Mouse (Mus musculus) heart, embryonic 16.5 days (tissue): ENCODE measurements around the gene 9530003J23Rik. TPM values are rescaled to one million over a fixed set of nuclear protein-coding genes. Genes with fewer than 3 reads are reported as not detected.
"Not testable (repeated sequence)": the region's sequence is repeated elsewhere in the genome, so short reads cannot be mapped to it uniquely, and the experiment has no call there.

Source experiments
- ATAC-seq: fragments of 200-750 bp; cut with Nextera tagmentation; replicated peaks from 2 replicates; pipeline ENCODE4 v1.8.0; 2017; ENCODE audit warnings: moderate number of reproducible peaks; ENCODE audit not compliant: insufficient read depth, low FRiP score; ENCODE audit errors: extremely low read depth
- H3K27ac ChIP-seq: fragments of 300-500 bp; sonication (generic); 2 replicates; pipeline ENCODE4 v1.5.1; 2014; ENCODE audit warnings: mild to moderate bottlenecking, low read length, control low read depth, moderate library complexity
- H3K27me3 ChIP-seq: fragments of 300-500 bp; sonication (generic); 2 replicates; pipeline ENCODE4 v1.6.1; 2014; ENCODE audit warnings: low read length, mixed read lengths; ENCODE audit not compliant: control insufficient read depth, insufficient read depth
- H3K36me3 ChIP-seq: fragments of 300-500 bp; sonication (generic); 2 replicates; pipeline ENCODE4 v1.6.1; 2014; ENCODE audit not compliant: control insufficient read depth, insufficient read depth
- H3K4me1 ChIP-seq: fragments of 300-500 bp; sonication (generic); 2 replicates; pipeline ENCODE4 v1.6.1; 2014; ENCODE audit warnings: low read length, mixed read lengths; ENCODE audit not compliant: control insufficient read depth, insufficient read depth
- H3K4me2 ChIP-seq: fragments of 300-500 bp; sonication (generic); 2 replicates; pipeline ENCODE4 v1.6.1; 2014; ENCODE audit warnings: low read depth, mild to moderate bottlenecking, control low read depth, low read length
- H3K4me3 ChIP-seq: fragments of 300-500 bp; sonication (generic); 2 replicates; pipeline ENCODE4 v1.5.1; 2014; ENCODE audit warnings: mild to moderate bottlenecking, control low read depth, low read length
- H3K9ac ChIP-seq: fragments of 300-500 bp; sonication (generic); 2 replicates; pipeline ENCODE4 v1.6.1; 2014; ENCODE audit warnings: low read length, control low read depth
- H3K9me3 ChIP-seq: fragments of 300-500 bp; sonication (generic); replicated peaks from 2 replicates; pipeline ENCODE4 v1.6.1; 2016; ENCODE audit warnings: low read length; ENCODE audit not compliant: control insufficient read depth
- WGBS: fragments of 180-500 bp; shearing (Covaris S2); extraction: QIAGEN DNeasy Blood & Tissue Kit; methylation state at CpG from one replicate; pipeline ENCODE4 v1.1.7; 2014; 5-methylcytosine and 5-hydroxymethylcytosine counted together
- polyA plus RNA-seq: library from polyadenylated mRNA; unstranded; fragments of >200 nt; fragmentation: Nextera tagmentation; extraction: Ambion mirVana; gene quantifications from 2 replicates; pipeline ENCODE4 v1.2.1, GENCODE M21; 2015

9530003J23Rik gene
- polyA plus RNA-seq: not detected in 2 replicates

DNA sequence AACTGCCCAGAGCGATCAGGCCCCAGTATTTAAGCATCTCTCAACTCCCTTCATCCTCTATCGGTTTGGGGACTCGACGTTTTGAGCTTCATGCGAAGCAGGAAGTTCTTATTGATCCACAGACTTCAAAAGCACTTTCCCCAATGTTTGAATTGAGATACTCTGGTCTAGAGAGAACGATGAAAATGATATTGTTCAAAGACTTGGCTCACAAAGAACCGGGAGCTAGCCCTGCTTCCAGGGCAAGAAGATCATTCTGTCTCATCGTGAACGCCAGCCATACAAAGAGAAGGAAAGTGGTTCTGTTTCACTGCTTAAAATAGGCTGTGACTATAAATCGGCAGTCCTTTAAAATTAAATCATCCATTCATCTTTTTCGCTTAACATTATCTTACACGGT lies at the start of gene 9530003J23Rik:
Gene 9530003J23Rik, minus strand, starts transcription at position 101 of the 400 bp plus-strand sequence.
- 79% methylated on average over 12 of the region's 12 CpGs for WGBS
- Histone ChIP-seq H3K27ac (no peak within 1 kb of the TSS), H3K9ac (no peak within 1 kb of the TSS), H3K9me3 (no peaks in the 10 kb centered on the region), H3K4me1 (no peaks in the 10 kb centered on the region), H3K4me2 (no peak within 1 kb of the TSS), H3K4me3 (no peak within 1 kb of the TSS), H3K36me3 (no peaks in the 10 kb centered on the region), H3K27me3 (no peaks in the 10 kb centered on the region)
- no peak for ATAC-seq

DNA sequence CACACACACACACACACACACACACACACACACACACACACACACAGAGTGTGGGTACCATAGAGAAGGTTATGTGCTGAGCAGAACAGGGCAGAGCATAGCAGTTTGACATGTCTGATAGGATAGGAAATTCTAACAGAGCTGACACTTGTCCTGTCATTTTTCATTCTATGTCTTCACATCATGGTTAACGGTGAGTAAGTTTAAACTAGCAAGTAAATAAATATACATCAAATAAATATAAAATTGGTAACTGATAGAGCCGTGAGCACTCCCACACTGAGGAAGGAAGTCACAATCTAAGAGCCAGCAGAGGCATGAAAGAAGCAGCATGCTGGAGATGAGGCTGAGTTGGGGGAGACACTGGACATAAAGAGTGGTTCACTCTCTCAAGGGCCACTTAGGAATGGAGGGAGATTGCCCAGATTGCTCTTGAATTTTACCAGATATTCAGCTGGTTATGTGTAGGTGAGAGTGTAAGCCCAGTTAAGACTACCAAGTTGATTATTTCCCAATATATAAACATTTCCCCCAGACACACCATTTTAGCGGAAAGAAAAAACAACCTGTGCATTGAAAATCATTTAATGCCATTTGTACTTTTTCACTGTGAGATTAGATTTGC lies 48.8 kb upstream of the 9530003J23Rik start:
- Histone ChIP-seq H3K4me2 (no peak overlapping the region), H3K4me1 (peaks cover 6% of the 10 kb centered on the region), H3K27me3 (0 out of 2 replicates have a peak, but pooled peaks cover 2% of the 10 kb centered on the region), H3K36me3 (no peaks in the 10 kb centered on the region), H3K9me3 (no peaks in the 10 kb centered on the region), H3K27ac (no peak overlapping the region), H3K4me3 (no peak overlapping the region), H3K9ac (no peak overlapping the region)
- WGBS: 74% methylated on average over 3 of the region's 3 CpGs
- ATAC-seq: no peak

DNA sequence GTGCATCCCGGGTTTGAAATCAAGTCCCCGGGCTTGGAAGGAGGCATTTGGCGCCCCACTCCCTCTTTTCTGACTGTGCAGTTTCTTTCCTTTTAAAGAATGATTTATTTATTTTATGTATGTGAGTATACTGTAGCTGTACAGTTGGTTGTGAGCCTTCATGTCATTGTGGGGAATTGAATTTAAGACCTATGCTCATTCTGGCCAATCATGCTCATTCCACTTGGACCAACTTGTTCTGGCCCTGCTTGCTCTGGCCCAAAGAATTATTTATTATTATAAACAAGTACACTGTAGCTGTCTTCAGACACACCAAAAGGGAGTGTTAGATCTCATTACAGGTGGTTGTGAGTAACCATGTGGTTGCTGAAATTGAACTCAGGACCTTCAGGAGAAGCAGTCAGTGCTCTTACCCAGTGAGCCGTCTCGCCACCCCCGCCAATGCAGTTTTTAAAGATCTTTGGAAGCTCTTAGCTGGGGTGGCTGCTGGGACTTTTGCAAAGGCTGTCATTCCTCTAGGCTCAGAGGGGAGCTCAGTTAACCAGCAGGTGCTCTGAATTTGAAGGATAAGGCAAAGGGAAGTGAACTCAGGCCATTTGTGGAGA lies 48.0 kb upstream of the 9530003J23Rik start:
- no peaks in the 10 kb centered on the region for H3K9me3 ChIP-seq
- peaks cover 6% of the 10 kb centered on the region for H3K4me1 ChIP-seq
- H3K36me3 ChIP-seq: no peaks in the 10 kb centered on the region
- no peak overlapping the region for H3K27ac ChIP-seq
- H3K4me3 ChIP-seq: no peak overlapping the region
- no peak overlapping the region for H3K9ac ChIP-seq
- H3K4me2 ChIP-seq: no peak overlapping the region
- H3K27me3 ChIP-seq: 0 out of 2 replicates have a peak, but pooled peaks cover 2% of the 10 kb centered on the region
- no peak for ATAC-seq
- 84% methylated on average over 6 of the region's 6 CpGs for WGBS

DNA sequence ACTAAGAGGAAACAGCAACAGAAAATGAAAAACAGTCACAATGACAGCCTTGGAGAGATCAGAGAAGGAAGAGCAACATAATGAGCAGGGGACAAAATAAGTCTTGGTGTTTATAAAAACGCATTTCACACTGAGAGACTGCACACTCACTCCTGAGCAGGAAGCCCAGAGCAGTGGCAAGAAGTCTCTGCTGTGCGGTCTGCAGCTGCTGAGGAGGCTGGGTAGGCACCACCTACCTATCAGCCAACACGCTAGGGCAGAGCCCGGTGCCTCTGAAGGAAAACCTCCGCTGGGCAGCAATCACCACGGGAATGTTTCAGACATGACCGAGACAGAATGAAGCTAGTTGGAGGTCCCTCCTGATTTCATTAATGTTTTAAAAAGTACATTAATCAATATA lies 47.1 kb upstream of the 9530003J23Rik start:
- 55% methylated on average over 3 of the region's 7 CpGs for WGBS
- not testable (repeated sequence) for H3K4me3 ChIP-seq, H3K9me3 ChIP-seq, H3K4me2 ChIP-seq, H3K27ac ChIP-seq, ATAC-seq, H3K4me1 ChIP-seq, H3K27me3 ChIP-seq, H3K36me3 ChIP-seq, H3K9ac ChIP-seq

DNA sequence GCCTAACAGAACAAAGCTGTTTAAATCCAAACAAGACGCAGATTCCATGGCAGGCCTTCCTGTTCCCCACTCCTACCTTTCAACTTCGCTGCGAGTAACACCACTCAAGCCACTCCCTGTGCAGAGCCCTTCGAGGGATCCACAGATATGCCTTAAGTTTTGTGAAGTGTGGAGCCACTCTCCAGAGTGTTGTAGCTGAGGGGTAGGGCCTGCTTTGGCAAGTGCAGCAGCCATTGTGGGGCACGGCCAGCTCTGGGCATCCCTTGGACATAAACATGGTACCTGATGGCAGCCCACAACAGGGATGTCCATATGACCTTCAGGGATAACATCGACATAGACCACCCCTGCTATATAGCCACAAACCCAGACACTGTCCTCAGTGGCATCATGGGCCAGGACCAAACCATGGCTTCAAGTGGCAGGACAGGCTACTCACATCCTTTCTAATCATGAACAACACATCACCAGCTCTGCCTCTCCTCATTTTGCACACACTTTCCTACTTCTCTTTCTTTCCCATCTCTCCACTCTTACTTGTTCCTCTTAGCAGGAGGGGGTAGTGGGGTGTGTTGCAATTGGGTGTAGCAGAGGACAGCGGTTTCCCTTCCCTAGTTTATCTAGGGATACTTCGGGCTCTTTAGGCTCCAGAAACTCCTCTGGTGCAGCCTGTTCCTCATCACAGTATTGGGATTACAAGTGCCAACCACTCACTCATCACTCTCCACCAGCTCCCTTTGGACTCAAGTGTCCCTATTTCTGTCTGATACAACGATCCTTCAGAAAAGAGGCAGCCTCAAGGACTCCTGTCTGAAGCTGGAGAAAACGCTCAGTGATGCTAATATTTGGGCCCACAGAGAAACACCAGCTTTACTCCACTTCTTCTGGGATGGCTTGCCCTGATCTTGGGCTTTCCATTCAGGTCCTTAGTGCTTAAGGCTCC lies 46.3 kb upstream of the 9530003J23Rik start:
- H3K4me1 ChIP-seq: peaks cover 6% of the 10 kb centered on the region
- no peak overlapping the region for H3K4me3 ChIP-seq
- H3K4me2 ChIP-seq: no peak overlapping the region
- ATAC-seq: no peak
- H3K27ac ChIP-seq: no peak overlapping the region
- 61% methylated on average over 10 of the region's 10 CpGs for WGBS
- no peaks in the 10 kb centered on the region for H3K36me3 ChIP-seq
- H3K9ac ChIP-seq: no peak overlapping the region
- 0 out of 2 replicates have a peak, but pooled peaks cover 2% of the 10 kb centered on the region for H3K27me3 ChIP-seq
- no peaks in the 10 kb centered on the region for H3K9me3 ChIP-seq

DNA sequence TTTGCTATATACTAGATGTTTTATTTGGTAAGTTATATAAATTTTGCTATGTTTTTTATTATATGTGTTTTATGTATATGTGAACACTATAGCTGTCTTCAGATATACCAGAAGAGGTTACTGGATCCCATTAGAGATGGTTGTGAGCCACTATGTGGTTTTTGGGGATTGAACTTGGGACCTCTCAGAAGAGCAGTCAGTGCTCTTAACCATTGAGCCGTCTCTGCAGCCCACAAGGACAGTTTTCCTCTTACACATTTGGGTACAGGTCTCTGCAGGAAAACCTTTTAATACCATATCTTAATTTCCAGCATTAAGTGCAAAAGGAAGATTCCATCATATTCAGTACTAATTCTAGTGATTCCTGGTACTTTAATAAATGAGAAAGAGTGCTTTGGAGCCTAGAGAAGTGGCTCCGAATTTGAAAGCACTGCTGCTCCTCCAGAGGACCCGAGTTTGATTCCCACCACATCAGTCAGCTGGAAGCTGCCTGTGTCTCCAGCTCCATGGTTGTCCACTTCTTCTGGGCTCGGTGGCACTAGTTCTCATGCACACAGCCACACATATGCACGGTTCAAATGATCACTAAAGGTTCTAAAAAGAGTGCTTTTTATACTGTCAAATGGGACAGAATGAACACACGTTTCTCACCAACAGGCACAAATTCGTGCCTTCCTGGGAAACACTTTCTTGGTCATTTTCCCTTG lies 45.5 kb upstream of the 9530003J23Rik start:
- 77% methylated on average over 7 of the region's 7 CpGs for WGBS
- H3K4me3 ChIP-seq: no peak overlapping the region
- no peak overlapping the region for H3K9ac ChIP-seq
- no peak for ATAC-seq
- H3K36me3 ChIP-seq: no peaks in the 10 kb centered on the region
- H3K9me3 ChIP-seq: no peaks in the 10 kb centered on the region
- no peak overlapping the region for H3K27ac ChIP-seq
- H3K27me3 ChIP-seq: 0 out of 2 replicates have a peak, but pooled peaks cover 2% of the 10 kb centered on the region
- no peak overlapping the region for H3K4me2 ChIP-seq
- H3K4me1 ChIP-seq: peaks cover 6% of the 10 kb centered on the region

DNA sequence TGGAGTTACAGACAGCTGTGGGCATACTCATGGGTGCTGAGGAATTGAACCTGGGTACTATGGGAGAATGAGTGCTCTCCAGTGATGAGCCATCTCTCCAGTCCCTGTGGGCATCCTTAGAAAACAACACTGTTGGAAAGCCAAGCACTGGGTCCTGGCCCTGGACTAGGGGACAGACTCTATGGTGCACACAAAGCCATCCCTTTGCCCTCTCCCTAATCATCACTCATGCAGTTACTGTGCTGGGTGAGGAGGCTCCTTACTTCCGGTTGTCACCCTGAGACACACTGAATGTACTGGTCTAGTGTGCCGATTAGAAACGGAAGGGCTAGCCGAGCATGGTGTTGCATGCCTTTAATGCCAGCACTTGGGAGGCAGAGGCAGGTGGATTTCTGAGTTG lies 44.7 kb upstream of the 9530003J23Rik start:
- H3K4me1 ChIP-seq, H3K36me3 ChIP-seq, ATAC-seq, H3K9ac ChIP-seq, H3K9me3 ChIP-seq, H3K27ac ChIP-seq, H3K4me2 ChIP-seq, H3K4me3 ChIP-seq, H3K27me3 ChIP-seq: not testable (repeated sequence)
- WGBS: 82% methylated on average over 4 of the region's 4 CpGs

DNA sequence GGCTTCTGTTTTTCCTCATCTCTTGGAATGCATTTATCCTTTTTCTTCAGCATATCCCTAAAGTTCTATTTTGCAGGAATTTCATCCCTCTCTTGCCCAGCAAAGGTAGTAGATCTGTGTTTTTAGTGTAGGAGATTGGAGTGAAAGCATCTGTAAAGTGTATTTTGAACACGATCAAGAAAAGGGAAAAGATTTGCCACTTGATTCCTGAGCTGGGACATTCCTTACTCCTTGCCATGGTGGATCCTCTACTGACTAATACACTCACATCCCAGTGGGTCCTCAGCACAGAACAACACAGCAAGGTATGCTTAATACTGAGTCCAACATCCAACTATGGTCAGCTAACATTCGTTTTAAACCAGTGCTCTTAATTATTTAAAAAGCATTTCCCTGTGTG lies 44.0 kb upstream of the 9530003J23Rik start:
- no peak overlapping the region for H3K4me3 ChIP-seq
- H3K9me3 ChIP-seq: no peaks in the 10 kb centered on the region
- H3K9ac ChIP-seq: no peak overlapping the region
- H3K27me3 ChIP-seq: 0 out of 2 replicates have a peak, but pooled peaks cover 2% of the 10 kb centered on the region
- no peaks in the 10 kb centered on the region for H3K36me3 ChIP-seq
- no peak for ATAC-seq
- H3K4me2 ChIP-seq: no peak overlapping the region
- H3K4me1 ChIP-seq: peaks cover 6% of the 10 kb centered on the region
- H3K27ac ChIP-seq: no peak overlapping the region
- whole genome bisulfite sequencing: 74% methylated on average over 2 of the region's 2 CpGs
